Mouse (Mus musculus) neural tube, embryonic 15.5 days (tissue): Measurements from ENCODE around the gene Plcb1. TPM values are rescaled to one million over a fixed set of nuclear protein-coding genes. Genes with fewer than 3 reads are reported as not detected.
"Not testable (repeated sequence)": the region's sequence is repeated elsewhere in the genome, so short reads cannot be mapped to it uniquely, and the experiment has no call there.

Experiments used
- ATAC-seq: fragments of 200-750 bp; cut with Nextera tagmentation; 2 replicates; pipeline ENCODE4 v1.8.0; 2017; ENCODE audit warnings: mild to moderate bottlenecking, moderate TSS enrichment, moderate library complexity; ENCODE audit not compliant: low FRiP score
- H3K27ac ChIP-seq: fragments of 300-500 bp; sonication (generic); replicated peaks from 2 replicates; pipeline ENCODE4 v1.5.1; 2015; ENCODE audit warnings: mild to moderate bottlenecking, inconsistent platforms
- H3K27me3 ChIP-seq: fragments of 300-500 bp; sonication (generic); replicated peaks from 2 replicates; pipeline ENCODE4 v1.6.1; 2015; ENCODE audit warnings: inconsistent platforms
- H3K36me3 ChIP-seq: fragments of 300-500 bp; sonication (generic); 2 replicates; pipeline ENCODE4 v1.6.1; 2015; ENCODE audit warnings: inconsistent platforms
- H3K4me1 ChIP-seq: fragments of 300-500 bp; sonication (generic); 2 replicates; pipeline ENCODE4 v1.6.1; 2015; ENCODE audit warnings: inconsistent platforms
- H3K4me2 ChIP-seq: fragments of 300-500 bp; sonication (generic); 2 replicates; pipeline ENCODE4 v1.6.1; 2015; ENCODE audit warnings: inconsistent platforms, mild to moderate bottlenecking, moderate library complexity
- H3K4me3 ChIP-seq: fragments of 300-500 bp; sonication (generic); replicated peaks from 2 replicates; pipeline ENCODE4 v1.5.1; 2015; ENCODE audit warnings: mild to moderate bottlenecking, inconsistent platforms
- H3K9ac ChIP-seq: fragments of 300-500 bp; sonication (generic); replicated peaks from 2 replicates; pipeline ENCODE4 v1.6.1; 2015; ENCODE audit warnings: mild to moderate bottlenecking, inconsistent platforms
- H3K9me3 ChIP-seq: fragments of 300-500 bp; sonication (generic); replicated peaks from 2 replicates; pipeline ENCODE4 v1.6.1; 2016; ENCODE audit warnings: inconsistent platforms
- WGBS: fragments of 180-500 bp; shearing (Covaris S2); methylation state at CpG from one replicate; pipeline ENCODE4 v1.1.7; 2015; ENCODE audit warnings: mixed read lengths; 5-methylcytosine and 5-hydroxymethylcytosine counted together
- polyA plus RNA-seq: library from polyadenylated mRNA; unstranded; fragments of >200 nt; fragmentation: Nextera tagmentation; extraction: Ambion mirVana; gene quantifications from 2 replicates; pipeline ENCODE4 v1.2.1, GENCODE M21; 2015

The Plcb1 gene
- polyA plus RNA-seq, 1 experiment from 2014 or later: 81.5 TPM

DNA sequence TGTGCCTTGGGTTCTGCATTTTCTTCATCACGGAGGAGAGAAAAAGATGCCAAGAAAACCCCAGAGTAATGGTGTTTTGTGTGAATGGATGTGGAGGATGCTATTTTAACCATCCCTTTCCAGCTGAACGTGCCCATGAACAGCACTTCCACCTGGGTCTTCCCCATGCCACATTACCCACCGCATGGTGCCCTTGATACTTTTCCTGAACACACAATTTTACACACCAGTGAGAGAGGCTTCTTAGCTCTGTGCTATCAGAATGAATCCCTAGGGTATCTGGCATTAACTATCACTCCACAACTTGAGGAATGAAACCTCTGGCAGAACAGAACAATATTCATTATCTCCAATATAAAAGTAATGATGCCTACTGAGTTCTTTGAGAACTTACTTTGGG lies 199.0 kb downstream of the Plcb1 start:
- Histone ChIP-seq H3K9me3 (no peaks in the 10 kb centered on the region), H3K36me3 (no peaks in the 10 kb centered on the region), H3K4me3 (no peak overlapping the region), H3K9ac (no peak overlapping the region), H3K27me3 (no peaks in the 10 kb centered on the region), H3K27ac (no peak overlapping the region), H3K4me2 (no peak overlapping the region), H3K4me1 (peaks cover 3% of the 10 kb centered on the region)
- 56% methylated on average over 3 of the region's 3 CpGs for WGBS
- ATAC-seq: peak; percentile 69

DNA sequence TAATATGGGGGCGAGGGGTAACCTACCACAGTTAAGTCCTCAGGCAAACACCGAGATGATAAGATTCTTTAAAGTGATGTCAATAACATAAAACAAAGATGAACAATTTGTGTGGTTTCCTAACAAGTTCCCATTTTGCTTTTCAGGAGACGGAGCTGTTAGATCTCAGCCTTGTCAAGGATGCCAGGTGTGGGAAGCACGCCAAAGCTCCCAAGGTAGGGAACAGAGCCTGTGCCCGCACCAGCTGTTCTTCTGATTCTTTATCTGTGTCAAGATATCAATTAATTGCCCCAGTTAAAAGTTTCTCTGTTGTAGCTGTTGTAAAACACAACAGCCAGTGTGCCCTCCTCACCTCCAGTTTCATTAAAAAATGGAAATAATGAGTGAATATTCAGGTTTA lies 202.1 kb downstream of the Plcb1 start:
- Histone ChIP-seq H3K4me1 (peaks cover 10% of the 10 kb centered on the region), H3K4me2 (no peak overlapping the region), H3K9me3 (no peaks in the 10 kb centered on the region), H3K4me3 (no peak overlapping the region), H3K27me3 (no peaks in the 10 kb centered on the region), H3K36me3 (no peaks in the 10 kb centered on the region), H3K27ac (no peak overlapping the region), H3K9ac (no peak overlapping the region)
- WGBS: 77% methylated on average over 5 of the region's 5 CpGs
- ATAC-seq: no peak

DNA sequence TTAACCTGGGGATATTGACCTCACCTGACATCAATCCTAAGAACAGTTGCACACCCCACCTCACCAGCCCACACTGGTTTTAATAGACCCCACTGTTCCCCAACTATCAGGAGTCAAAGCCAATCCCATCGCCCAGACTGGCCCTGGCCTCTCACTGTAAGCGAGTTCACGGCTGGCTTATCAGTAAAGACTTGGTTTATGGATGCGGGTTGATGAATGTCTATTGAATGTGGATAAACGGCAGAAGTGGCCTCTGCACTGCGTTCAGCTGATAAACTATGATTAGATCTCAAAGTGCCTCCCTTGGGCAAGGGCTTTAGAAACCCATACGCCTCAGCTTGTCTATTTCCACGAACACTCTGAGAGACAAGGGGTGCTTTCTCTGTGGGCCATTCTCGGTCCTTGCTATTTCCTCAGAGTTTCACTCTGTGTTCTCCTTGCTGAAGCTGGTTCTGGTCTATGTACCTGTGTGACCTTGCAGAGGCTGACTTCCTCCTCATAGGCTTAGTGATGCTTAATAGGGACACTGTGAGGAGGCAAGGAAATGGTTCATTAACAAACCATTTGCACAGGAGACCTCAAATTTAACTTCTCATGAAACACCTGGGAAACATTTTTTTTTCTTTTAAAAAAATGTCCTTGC lies 203.9 kb downstream of the Plcb1 start:
- no peaks in the 10 kb centered on the region for H3K9me3 ChIP-seq
- H3K4me1 ChIP-seq: peaks cover 8% of the 10 kb centered on the region
- no peak for ATAC-seq
- WGBS: 59% methylated on average over 9 of the region's 9 CpGs
- H3K4me3 ChIP-seq: no peak overlapping the region
- no peaks in the 10 kb centered on the region for H3K27me3 ChIP-seq
- H3K36me3 ChIP-seq: no peaks in the 10 kb centered on the region
- H3K27ac ChIP-seq: no peak overlapping the region
- no peak overlapping the region for H3K9ac ChIP-seq
- no peak overlapping the region for H3K4me2 ChIP-seq

DNA sequence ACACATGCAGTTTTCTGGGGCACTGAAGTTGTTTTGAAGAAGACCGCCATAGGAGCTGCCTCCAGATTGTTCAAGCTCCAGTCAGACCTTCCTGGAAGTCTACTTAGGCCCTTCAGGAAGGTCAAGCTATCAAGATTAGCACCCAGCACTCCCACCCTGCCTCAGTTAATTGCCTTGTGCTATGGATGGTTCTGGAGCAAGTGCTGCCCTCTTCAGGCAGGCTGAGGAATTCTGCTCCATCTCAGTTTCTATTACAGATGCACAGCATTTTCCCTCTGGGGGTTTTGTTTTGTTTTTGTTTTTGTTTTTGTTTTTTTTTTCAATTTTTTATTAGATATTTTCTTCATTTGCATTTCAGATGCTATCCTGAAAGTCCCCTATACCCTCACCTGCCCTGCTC lies 221.3 kb downstream of the Plcb1 start:
- 90% methylated on average over 1 of the region's 1 CpGs for WGBS
- H3K4me2 ChIP-seq: no peak overlapping the region
- H3K36me3 ChIP-seq: no peaks in the 10 kb centered on the region

DNA sequence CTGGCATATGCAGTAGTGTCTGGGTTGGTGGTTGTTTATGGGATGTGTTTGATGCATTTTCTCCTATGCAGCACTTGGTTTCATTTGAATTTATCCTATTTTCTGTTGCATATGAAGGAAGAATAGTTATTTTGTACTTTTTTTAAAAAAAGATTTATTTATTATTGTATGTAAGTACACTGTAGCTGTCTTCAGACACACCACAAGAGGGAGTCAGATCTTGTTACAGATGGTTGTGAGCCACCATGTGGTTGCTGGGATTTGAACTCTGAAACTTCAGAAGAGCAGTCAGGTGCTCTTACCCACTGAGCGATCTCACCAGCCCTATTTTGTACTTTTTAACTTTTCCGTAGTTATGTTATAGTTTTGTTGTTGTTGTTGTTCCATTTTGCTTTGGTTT lies 222.0 kb downstream of the Plcb1 start:
- not testable (repeated sequence) for H3K4me3 ChIP-seq, H3K9ac ChIP-seq, H3K27me3 ChIP-seq, H3K4me2 ChIP-seq, H3K27ac ChIP-seq, H3K36me3 ChIP-seq, H3K9me3 ChIP-seq, H3K4me1 ChIP-seq, ATAC-seq
- 93% methylated on average over 2 of the region's 2 CpGs for WGBS

More for the DNA sequence above, 221.3 kb downstream of the Plcb1 start:
- no peak overlapping the region for H3K4me3 ChIP-seq
- H3K4me1 ChIP-seq: no peaks in the 10 kb centered on the region
- H3K27me3 ChIP-seq: no peaks in the 10 kb centered on the region
- H3K9ac ChIP-seq: no peak overlapping the region
- no peaks in the 10 kb centered on the region for H3K9me3 ChIP-seq
- H3K27ac ChIP-seq: no peak overlapping the region
- no peak for ATAC-seq

DNA sequence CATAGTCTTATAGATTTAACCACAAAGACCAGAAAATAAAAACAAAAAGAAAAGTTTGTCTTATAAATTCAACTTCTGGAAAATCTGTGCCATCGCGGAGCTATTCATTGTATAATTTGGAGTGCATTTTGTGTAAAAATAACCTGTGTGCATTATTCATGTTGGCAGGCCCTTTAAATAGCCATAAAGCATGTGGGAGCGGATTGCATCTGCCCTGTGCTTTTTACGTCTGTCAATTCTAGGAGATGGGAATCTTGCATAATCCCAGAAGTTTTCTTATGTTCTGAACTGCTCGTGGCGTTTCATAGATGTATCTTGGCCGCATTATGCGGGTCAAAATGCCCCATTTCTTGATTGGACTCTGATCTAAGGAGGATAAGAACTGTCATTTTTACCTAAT lies 224.5 kb downstream of the Plcb1 start:
- Histone ChIP-seq H3K9me3 (no peaks in the 10 kb centered on the region), H3K9ac (no peak overlapping the region), H3K4me3 (no peak overlapping the region), H3K27me3 (no peaks in the 10 kb centered on the region), H3K4me1 (no peaks in the 10 kb centered on the region), H3K27ac (no peak overlapping the region), H3K4me2 (no peak overlapping the region), H3K36me3 (no peaks in the 10 kb centered on the region)
- 86% methylated on average over 8 of the region's 8 CpGs for WGBS
- no peak for ATAC-seq

DNA sequence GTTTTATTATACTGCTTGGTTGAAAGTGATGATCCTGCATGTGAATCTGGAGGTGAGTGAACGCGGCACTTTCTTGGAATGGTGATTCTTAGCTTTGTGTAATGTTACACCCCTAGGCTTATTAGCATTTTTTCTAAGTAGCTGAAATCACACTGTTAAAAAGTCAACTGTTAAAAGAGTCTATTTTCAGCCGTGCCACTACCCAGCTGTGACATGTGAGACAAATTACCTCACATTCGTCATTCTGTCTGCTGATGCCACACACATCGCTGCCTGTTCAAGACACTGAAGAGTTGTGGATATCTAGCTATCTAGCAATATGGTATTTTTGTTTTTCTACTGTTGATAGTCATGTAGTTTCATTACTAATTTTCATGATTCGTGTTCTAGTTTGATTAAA lies 229.6 kb downstream of the Plcb1 start:
- no peak for ATAC-seq
- 62% methylated on average over 6 of the region's 6 CpGs for WGBS
- no peak overlapping the region for H3K27ac ChIP-seq
- no peaks in the 10 kb centered on the region for H3K9me3 ChIP-seq
- peaks cover 3% of the 10 kb centered on the region; the same call in 1 of the 2 replicates for H3K4me1 ChIP-seq
- H3K9ac ChIP-seq: no peak overlapping the region
- no peaks in the 10 kb centered on the region for H3K36me3 ChIP-seq
- no peak overlapping the region for H3K4me3 ChIP-seq
- no peaks in the 10 kb centered on the region for H3K27me3 ChIP-seq
- no peak overlapping the region for H3K4me2 ChIP-seq

DNA sequence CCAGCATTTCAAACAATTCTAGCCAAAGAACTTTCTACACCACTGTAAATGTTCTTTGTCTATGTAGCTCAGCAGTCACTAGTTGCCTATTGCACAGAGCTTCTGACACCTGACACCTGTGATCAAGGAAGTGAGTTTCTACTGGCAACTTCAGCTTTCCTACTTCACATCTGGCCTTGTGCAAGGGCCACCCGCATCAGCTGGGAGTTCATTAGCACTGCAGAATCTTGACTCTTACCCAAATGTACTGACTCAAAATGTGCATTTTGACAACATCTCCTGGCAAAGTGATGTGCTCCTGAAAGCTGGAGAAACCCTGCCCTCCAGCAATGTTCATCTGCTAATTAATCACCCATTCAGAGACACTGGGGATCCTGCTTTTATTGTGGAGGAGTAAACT lies 232.4 kb downstream of the Plcb1 start:
- H3K27ac ChIP-seq: no peak overlapping the region
- H3K36me3 ChIP-seq: no peaks in the 10 kb centered on the region
- no peak overlapping the region for H3K4me3 ChIP-seq
- H3K4me2 ChIP-seq: no peak overlapping the region
- 63% methylated on average over 1 of the region's 1 CpGs for WGBS
- no peak overlapping the region for H3K9ac ChIP-seq
- H3K9me3 ChIP-seq: no peaks in the 10 kb centered on the region
- no peak for ATAC-seq
- no peaks in the 10 kb centered on the region for H3K27me3 ChIP-seq
- peaks cover 3% of the 10 kb centered on the region; the same call in 1 of the 2 replicates for H3K4me1 ChIP-seq

DNA sequence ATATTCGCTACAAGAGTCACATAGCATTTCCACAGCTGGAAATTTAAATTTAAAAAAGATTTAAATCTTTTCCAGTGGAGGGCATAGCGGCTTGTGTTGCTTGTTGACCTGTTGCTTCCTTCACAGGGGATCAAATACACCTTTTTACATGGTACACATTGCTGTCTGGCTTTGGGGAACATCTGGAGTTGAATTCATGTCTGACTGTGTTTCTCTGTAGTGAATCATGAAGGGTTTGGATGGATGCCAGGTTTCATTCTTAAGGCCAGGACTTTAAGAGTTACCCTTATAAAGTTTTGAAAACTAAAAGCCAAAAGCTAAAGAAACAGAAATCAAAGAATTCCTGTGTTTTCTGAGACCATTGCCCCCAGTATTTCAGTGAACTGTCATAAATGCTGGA lies 232.8 kb downstream of the Plcb1 start:
- Histone ChIP-seq H3K4me3 (no peak overlapping the region), H3K4me1 (peaks cover 3% of the 10 kb centered on the region; the same call in 1 of the 2 replicates), H3K9me3 (no peaks in the 10 kb centered on the region), H3K36me3 (no peaks in the 10 kb centered on the region), H3K9ac (no peak overlapping the region), H3K27me3 (no peaks in the 10 kb centered on the region), H3K27ac (no peak overlapping the region), H3K4me2 (no peak overlapping the region)
- no peak for ATAC-seq
- WGBS: 86% methylated on average over 2 of the region's 2 CpGs

DNA sequence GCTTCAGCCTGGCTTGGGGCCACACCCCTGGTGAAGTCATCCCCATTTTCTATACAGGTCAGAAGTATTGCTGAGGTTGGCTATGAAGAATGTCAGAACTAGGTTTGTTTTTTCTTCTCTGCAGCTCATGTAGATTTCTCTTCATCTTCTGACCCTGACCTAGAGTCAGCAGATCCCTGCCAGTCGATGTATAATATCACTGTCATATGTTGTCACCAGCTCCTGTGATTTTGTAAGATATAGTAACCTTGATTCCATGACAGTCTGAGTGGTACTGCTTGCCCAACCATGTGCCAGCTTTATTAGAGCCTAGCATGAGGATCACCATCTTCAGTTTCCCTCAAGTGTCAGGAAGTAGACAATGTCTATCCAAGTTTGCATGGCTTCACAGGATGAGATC lies 233.7 kb downstream of the Plcb1 start:
- no peak overlapping the region for H3K9ac ChIP-seq
- no peak for ATAC-seq
- peaks cover 3% of the 10 kb centered on the region; the same call in 1 of the 2 replicates for H3K4me1 ChIP-seq
- H3K4me3 ChIP-seq: no peak overlapping the region
- H3K36me3 ChIP-seq: no peaks in the 10 kb centered on the region
- H3K27me3 ChIP-seq: no peaks in the 10 kb centered on the region
- H3K4me2 ChIP-seq: no peak overlapping the region
- WGBS: 92% methylated on average over 1 of the region's 1 CpGs
- H3K9me3 ChIP-seq: no peaks in the 10 kb centered on the region
- no peak overlapping the region for H3K27ac ChIP-seq

DNA sequence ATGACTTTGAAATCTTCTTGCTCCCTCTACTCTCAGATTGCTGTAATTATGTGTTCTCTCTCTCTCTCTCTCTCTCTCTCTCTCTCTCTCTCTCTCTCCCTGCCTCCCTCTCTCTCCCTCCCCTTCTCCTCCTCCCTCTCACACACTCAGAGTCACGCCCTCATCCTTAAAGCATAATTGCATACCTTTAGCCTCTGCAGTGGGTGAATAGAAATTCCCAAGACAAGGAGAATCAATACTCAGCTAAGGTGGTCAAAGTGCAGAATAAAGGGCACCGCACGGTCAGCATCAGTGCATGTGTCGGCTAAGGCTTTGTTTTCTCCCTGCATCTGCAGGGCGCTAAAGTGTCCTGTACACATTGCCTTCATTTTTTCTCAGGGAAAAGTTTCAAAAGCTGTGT lies 243.4 kb downstream of the Plcb1 start:
- no peaks in the 10 kb centered on the region for H3K36me3 ChIP-seq
- peak overlapping the region; percentile 31 for H3K4me2 ChIP-seq
- peak; percentile 22 for ATAC-seq
- no peak overlapping the region for H3K27ac ChIP-seq
- no peak overlapping the region for H3K4me3 ChIP-seq
- H3K4me1 ChIP-seq: peaks cover 16% of the 10 kb centered on the region
- no peaks in the 10 kb centered on the region for H3K27me3 ChIP-seq
- 26% methylated on average over 5 of the region's 5 CpGs for WGBS
- H3K9me3 ChIP-seq: no peaks in the 10 kb centered on the region
- no peak overlapping the region for H3K9ac ChIP-seq

DNA sequence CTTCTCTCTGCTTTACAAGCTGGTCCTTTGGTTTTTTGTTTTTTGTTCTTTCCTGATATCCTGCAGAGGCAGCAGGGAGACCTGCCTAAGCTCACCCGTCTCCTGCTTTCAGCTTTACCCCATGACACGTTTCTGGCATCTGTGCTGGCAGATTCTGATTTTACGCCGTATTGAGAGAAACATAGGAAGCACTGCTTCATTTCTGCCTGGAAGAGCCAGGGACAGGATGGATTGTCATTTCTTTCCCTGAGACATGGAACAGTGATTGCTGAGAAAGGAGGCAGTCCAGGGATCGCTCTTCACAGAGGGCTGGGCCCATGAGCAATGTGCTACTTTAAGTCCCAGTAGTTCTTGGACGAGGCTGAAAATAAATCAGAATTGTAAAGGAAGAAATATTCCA lies 243.8 kb downstream of the Plcb1 start:
- no peaks in the 10 kb centered on the region for H3K36me3 ChIP-seq

More for the DNA sequence above, 243.8 kb downstream of the Plcb1 start:
- ATAC-seq: peak; percentile 42; the same call in 1 of the 2 replicates
- Histone ChIP-seq H3K4me2 (peak overlapping the region; percentile 31), H3K27me3 (no peaks in the 10 kb centered on the region), H3K4me3 (no peak overlapping the region), H3K4me1 (peaks cover 16% of the 10 kb centered on the region), H3K9me3 (no peaks in the 10 kb centered on the region), H3K27ac (no peak overlapping the region; the same call in 1 of the 2 replicates), H3K9ac (no peak overlapping the region)
- WGBS: 18% methylated on average over 6 of the region's 6 CpGs
